Mouse (Mus musculus) ES-Bruce4 (cell line): ENCODE data around the gene Tra2a.

Source experiments
- CTCF ChIP-seq: IDR thresholded peaks from one replicate; pipeline ENCODE4 v1.8.1; 2011; ENCODE audit warnings: low read depth, low read length
- POLR2A ChIP-seq: IDR thresholded peaks from one replicate; pipeline ENCODE4 v1.8.1; 2011; ENCODE audit warnings: low read length; ENCODE audit not compliant: insufficient read depth

DNA sequence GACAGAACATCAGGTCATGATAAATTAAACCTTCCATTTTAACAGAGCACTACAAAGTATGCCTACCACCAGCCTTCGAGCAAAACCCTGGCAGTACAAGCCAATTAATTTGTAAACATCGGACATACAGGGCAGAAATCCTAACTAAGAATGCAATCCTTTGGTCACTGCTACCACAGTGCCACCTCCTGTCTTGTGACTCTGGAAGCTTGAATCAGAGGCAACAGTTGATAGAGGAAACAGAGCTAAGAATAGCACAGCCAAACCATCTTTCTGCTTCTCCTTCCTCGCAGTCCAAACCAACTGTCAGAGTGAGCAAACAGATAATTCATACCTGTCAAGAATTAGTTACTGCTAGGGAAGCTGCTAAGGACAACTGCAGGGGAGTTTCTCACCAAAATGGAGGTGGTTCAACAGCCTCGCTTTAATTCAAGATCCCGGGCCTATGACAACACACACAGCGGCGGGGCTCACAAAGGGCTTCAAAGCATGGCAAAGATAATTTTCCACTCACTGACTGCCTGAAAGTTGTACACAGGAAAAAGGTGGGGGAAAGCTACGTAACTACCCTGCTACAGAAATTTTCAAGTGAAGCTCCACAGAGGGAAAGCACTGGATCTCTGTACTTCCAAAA, 55.4 kb downstream of the Tra2a start:
- TF ChIP-seq CTCF (no peak), POLR2A (no peak)
